Mouse (Mus musculus) cerebellum, adult 11-12 months (tissue): ENCODE measurements around the gene Fstl4.
A peak's percentile ranks its signal among the peaks of the same experiment; 100 is the strongest.

ENCODE experiments used
- DNase-seq: peaks from one replicate; pipeline ENCODE4 v3.0.0; 2022

The Fstl4 gene

DNA sequence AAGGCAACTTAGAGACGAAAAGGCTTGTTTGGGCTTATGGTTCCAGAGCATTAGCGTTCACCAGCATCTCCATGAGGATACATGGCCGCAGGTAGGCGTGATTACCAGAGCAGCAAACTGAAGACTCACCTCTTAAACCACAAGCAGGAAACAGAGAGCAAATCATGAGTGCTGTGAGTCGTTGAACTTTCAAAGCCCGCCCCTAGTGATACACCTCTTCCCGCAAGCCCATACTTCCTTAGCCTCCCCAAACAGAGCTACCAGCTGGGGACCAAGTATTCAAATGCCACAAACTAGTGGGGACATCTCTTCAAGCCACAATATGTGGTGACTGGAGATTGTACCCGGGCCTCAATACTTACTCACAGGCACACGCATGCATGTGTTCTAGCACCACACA, 332.4 kb downstream of the Fstl4 start:
- no peak for DNase-seq

DNA sequence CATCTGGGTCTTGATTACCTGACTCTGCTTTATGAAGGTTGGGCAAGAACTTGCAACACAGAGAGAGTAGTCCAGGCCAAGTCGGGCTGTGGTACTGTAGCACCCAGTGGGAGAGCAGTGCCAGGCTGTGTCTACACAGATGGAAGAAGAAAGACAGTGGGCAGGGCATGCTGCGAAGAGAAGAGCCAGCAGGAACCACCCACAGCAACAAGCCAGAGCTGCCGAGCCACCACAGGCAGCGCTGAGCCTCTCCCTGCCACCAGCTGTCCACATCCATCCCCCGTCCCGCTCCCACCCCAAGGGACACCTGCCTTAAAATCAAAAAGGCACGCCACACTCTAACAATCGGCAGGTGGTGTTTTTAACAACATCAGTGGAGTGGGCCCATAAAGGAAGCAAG, 332.9 kb downstream of the Fstl4 start:
- no peak for DNase-seq

DNA sequence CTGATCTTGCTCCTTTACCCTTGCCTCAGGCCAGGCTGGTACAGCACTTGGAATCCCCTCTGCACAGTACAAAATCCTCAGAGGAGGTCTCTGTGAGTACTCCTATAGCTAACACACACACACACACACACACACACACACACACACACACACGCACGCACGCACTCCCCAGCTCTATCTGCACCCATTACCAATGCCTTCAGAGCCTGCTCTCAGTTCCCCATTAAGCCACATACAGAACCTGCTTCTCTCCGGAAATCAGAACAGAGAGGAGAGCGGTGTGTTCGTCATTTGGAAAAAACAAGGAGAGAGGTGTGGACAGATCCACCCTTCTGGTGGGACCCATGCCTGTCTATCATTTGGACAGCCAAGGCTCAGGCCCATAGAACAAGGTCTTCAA, 333.4 kb downstream of the Fstl4 start:
- DNase-seq = no peak

DNA sequence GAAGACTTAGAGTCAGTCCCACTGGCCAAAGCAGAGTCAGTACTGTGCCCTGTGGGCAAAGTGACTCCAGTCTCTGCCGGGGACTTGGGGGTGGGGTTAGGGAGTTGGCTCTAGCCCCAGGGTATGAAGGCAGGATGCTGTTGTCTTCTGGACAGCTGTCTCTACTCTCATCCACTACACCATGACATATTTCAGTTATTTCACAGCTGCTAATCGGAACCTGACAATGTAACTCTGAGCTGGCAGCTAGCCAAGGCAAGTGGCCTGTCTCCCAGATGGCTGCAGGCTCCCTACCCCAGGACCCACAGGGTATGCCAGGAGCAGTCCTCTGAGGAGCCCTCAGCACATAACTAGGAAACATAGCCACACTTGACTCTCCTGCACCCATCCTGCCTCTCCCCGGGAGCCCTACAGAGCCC, 334.4 kb downstream of the Fstl4 start:
- DNase-seq = peak; percentile 38

DNA sequence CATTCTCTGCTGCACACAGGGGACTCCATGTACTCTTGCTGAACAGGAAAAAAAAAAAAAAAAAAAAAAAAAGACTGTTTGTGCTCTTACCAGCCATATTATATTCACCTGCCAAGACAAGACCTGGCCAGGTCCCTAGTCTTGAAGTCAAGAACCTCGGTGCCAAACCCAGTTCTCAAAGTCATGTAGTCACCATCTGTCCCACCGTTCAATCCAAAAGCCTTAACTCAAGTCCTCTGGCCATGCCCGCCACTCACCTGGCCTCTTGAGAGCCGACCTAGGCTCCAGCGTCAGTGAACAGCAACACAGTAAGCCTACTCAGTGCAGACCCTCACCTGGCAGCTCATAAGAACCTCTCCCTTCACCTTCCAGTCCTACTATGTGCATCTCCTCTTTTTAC, 334.9 kb downstream of the Fstl4 start:
- DNase-seq = peak; percentile 27

DNA sequence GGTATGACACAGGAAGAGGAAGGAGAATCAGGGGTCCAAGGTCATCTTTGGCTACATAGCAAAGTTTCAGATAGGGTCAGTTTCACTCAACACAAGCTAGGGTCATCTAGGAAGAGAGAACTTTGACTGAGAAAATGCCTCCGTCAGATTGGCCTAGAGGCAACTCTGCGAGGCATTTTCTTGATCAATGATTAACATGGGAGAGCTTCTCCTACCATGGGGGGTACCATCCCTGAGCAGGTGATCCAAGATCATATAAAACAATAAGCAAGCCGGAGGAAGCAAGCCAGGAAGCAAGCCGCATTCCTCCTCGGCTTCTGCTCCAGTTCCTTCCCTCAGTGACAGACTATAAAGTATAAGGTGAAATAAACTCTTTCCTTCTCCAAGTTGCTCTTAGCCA, 337.3 kb downstream of the Fstl4 start:
- no peak for DNase-seq

DNA sequence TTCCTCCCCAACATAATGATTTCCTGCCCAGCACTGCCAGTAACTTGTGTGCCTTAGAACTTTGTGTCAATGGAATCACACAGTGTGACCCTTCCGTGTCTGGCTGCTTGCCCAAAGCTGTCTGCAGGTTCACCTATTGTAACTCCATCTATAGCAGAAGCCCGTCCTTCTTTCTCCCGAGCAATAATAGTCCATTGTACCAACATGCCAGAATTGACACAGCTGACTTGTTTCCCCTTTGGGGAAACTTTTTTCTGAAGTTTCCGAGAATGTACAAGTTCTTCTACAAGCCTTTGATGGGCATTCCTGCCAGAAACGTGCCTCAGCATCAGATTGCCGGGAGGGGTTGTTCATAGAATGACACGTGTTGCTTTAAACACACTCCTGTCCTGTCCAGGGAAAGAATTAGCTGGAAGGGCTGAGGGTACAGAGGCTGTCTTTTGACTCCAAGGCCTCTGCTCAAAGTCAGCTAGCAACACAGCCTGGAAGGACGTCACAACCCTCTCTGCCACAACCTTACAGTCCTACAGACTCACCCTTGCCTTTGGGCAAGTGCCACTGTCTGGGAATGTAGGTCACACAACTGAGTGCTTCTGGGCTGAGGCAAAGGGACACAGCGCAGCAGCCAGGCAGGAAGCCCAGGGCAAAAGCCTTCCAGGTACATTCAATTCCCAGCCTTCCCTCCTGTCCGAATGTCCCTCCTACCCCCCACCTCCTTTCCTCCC, 339.3 kb downstream of the Fstl4 start:
- DNase-seq = no peak

DNA sequence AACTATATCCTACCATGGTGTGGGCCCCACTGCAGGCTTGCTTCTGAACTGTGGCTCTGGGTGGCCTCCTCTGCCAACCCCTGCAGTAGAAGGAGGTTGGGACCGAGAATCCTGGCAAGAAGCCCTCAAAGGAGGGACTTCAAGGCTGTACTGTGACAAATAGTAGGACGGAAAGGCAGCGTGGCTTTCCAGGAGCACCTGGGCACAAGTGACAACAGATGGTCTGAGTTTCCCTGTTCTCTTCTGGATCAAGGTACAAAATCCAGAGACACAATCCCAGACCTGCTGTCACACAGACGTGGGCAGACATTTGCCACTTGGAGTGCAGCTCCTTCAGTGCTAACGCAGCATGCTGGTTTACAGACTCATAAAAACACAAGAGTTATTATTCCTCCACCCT, 343.3 kb downstream of the Fstl4 start:
- peak; percentile 71 for DNase-seq

DNA sequence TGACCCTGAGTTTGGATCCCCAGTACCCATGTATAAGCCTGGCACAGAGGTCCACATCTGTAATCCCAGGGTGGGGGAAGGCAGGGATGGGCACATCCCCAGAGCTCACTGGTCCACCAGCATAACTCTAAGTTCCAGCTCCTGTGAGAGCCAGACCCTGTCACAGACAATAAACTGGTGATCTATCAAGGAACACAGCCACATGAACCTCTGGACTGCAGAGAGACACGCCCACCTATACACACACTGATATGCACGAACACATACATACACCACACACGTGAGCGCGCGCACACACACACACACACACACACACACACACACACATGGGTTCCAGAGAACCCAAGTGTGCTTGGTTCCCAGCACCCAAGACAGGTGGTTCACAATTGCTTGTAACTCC, 344.4 kb downstream of the Fstl4 start:
- no peak for DNase-seq

DNA sequence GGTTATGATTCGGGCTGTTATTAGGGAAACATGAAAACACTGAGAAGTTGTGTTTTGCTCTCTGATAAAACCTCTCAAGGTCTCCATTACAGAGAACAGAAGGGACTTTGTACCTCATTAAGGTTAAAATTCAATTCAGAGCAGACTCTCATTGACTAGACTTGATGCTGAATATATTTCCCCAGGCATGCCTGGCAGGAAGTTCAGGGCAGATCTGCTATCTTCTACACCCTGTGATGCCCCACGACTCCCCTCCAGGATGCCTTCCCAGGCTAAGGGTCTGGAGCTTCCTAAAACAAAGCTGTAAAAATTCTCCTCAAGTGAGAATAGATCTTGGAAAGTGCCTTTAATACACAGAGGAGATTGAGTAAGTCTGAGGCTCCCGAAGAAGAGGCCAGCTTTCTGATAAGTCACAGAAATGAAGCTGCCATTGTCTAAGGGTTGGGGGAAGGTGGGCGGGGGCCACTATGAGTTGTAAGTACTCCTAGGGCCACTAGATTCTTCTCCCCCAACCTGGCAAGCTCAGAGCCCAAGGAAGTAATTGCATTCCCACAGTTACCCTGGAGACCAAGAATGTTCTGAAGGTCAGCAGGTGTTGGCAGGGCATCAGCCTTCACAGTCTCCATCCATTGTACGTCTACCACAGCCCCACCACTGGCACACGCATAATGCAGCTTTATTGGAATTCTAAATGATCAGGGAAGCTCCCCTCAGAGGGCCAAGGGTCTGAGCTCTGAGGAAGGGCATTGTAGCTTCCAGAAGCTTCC, 345.4 kb downstream of the Fstl4 start:
- DNase-seq = no peak

DNA sequence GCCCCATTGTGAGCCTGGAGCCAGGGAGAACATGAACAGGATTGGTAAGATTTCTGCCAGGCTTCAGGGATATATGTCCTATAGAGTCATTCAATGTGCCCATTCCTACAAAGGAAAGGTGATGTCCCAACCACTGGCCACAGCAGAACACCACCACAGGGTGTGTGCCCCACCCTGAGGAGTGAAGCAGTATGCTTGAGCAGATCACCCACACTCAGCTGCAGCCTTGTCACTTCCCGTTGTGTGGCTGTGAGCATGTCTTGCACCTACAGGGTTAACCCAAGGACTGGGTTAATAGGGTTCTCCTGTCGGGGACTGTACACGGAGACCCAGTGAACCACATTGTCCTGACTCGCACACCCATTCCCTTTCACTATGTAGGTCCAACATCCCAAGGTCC, 351.3 kb downstream of the Fstl4 start:
- no peak for DNase-seq

DNA sequence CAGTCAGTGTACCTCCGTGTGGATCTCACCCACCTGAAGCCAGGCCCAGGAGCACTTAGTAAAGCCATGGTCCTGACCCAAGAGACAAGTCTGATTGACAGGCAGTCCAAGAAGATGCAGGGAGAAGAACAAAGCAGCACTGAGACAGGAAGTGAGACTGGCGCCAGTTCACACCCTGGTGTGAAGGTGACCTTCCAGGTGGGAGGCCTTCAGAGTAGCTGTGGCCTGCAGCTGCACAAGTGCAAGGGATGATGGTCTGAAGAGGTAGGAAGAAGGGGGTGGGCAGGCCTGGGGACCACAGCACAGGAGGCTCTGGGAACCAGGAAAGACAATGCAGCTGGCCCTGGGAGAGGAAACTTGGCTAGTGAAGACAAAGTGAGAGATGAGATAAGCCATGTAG, 351.9 kb downstream of the Fstl4 start:
- no peak for DNase-seq

DNA sequence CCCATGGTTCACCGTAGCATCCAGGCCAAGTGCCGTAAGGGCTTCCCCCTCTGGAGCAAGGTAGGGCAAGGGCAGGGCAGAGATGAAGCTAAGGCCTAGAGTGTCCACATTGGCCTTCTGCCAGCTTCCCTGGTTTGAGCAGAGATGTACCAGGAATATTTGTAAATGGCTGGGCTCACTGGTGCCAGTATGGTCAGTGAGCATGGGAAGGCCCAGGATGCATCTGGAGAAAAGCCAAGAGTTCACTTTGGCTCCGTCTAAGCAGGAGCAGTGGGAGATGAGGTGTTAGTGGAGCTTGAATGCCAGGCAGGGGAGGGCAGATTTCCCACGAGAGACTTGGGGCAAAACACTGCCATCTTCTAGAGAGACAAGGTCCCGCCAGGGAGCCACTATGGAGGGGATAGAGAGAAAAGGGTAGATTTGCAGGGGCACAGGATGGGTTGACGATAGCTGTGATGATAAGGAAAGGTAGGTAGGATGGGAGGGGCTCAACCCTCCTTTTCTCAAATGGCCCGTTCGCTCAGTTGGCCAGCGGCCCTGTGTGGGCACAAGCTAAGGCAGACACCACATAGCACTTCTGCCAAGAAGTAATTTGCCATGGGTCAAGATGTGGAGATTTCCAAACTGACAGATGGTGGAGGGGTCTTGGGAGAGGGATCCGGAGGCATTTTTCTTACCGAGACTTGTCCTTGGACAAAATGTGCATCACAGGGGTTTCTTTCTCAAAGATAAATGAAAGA, 354.0 kb downstream of the Fstl4 start:
- peak; percentile 60 for DNase-seq

DNA sequence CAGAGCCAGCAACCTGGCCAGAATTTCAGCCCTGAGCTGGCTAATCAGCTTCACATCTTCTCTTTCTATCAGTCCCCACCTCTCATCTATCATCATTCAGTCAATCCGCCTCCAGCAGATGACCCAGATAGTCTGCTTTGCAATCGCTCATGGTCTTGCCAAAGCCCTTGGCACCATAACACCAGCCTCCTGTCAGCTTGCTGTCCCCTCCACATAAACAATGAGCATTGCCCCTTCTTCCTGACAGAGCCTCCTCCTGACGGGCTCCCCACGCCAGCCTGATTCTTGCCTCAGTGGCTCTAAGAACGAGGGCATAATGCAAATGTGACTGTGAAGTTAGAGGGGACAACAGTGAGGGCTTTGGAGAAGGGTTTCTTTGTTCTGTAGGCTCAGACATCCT, 355.5 kb downstream of the Fstl4 start:
- DNase-seq = no peak

DNA sequence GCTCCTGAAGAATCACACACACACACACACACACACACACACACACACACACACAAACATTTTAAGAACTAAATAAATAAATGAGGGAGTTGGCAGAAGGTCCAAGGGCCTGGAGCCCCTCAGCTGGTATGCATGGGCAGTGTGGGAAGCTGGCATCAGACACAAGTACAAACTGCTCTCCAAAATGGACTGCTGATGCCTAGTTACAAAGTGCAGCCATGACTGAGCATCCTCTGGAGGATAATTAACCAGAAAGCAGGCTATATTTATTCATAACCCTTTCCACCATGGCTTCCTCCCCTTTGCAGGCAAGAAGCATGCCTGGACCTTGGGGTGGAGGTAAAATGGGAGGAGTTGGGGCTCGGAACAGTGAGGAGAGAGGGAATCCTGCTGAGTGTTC, 356.8 kb downstream of the Fstl4 start:
- DNase-seq = no peak

DNA sequence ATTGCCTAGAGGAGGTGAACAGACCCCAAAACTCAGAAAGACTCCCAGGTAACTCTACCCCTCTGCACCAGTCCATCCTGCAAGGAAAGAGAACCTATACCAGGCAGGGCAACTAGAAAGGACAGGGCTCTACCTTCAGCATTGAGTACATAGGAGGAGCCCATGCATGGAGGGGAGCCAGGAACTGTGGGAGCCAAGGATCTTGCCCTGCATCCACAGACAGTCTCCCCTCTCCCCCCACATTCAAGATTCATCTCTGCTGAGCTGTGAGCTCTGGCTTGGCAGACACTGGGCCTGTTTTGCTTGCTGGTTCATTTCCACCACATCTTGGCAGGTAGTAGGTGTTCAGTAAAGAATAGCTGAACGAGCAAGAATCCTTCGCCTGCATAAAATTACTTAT, 360.4 kb downstream of the Fstl4 start:
- no peak for DNase-seq

DNA sequence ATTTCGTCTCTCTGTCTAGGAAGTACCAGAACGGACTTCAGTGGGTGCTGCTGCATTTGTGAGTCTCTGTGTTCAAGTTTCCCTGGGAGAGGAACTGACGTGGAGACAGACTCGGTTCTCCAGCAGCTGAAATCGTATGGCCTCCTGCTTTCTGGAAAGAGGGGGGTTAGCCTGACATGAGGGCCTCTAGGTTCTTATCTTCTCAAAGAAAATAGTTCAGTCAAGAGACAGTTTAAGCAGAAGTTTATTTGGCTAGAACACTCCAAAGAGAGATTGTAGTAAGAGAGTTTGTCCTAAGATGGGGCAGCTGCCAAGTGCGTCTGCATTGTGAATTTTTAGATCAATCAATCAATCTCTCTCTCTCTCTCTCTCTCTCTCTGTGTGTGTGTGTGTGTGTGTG, 362.2 kb downstream of the Fstl4 start:
- DNase-seq = no peak

DNA sequence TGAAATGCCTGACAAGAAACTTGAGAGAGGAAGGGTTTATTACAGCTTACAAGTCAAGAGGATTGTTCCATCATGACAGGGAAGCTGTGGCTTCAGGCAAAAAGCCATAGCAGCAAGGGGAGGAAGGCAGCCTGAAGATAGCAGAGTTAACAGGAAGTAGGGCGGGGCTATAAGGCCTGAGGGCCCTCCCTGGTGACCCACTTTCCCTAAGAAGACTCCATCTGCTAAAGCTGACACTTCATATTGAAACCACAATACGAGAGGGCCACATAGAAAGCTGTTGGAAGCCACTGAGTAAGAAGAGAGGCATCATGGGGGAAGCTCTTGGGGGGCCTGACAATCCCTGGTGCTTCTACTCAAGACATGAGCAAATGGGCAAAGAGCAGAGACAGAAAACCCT, 364.2 kb downstream of the Fstl4 start:
- no peak for DNase-seq

DNA sequence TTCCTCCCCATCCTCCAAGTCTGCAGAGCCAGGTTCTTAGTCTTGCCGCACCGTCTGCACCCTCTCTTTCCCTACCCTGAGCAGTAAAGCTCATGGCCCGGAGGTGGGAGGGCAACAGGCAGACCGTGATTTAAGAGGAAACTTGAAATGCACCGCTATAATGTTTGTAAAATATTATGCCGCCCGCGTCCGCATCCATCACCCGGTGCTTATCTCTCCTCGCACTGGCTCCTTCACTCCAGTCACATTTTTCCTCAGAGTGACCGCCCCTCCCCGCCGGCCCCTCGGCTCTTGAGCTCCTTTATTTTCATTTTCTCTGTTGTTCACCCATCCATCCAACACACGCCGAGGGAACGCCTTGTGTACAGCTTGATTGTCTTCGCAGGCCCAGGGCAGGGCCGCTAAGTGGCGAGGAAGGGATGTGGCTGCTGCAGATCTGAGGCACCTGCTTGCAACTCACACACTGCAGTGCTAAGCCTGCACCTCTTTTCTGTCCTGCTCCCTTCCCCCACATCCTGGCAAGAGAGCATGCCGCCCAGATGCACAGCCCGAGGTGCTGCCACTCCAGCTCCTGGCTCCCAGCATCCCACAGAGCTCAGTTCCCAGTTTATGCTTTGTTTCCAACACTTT, 368.1 kb downstream of the Fstl4 start:
- DNase-seq = no peak

DNA sequence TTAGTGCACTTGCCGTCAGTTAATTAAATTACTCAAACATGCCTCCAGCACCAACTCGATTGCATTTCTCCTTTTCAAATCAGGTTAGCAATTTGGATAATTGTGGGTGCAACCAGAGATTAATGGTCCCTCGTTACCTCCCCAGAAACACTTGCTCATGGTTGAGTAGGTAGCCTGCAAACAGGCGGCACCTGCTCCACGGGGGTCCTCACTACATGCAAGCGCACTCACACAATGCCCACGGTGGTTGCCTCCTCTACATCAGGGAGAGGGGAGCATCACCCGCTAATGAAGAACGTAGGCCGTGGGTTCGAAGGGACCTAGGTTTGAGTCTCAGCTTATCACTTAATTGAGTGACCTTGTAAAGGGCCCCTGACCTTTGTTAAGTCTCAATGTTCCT, 371.9 kb downstream of the Fstl4 start:
- DNase-seq = no peak

DNA sequence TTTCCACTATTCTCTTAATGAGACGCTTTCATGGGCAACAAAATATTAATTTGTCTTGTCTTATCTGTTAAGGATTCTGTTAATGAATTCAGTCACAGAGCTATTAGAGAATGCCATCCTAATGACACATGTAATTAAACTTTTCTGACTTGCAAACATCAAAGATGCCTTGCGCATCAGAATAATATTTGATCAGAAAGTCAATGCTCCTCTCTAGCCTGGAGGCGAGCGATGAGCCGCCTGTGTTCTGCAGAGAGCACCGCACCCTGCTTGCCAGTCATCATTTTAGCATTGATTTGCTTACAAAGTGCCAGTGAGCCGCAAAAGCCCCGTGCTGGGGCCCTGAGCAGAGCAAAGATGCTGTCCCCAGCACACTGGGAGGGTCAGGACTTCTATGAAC, 372.9 kb downstream of the Fstl4 start:
- no peak for DNase-seq

DNA sequence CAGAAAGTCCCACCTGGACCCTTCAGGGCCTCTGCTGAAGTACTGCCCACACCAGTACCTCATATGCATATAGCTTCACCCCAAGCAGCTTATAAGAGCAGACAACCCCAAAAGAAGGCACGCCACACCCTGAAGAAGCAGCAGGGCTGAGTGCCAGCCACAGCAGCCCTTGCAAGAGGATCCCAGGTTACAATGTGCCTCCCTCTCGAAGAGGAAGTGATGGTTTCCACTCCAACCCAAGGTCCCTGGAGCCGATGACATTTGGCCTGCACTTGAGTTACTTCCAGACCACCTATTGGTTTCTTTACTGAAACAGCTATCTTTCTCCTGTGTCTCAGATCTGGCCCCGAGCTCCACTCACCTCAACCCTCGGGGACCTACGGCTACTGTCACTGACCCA, 373.8 kb downstream of the Fstl4 start:
- DNase-seq = no peak

DNA sequence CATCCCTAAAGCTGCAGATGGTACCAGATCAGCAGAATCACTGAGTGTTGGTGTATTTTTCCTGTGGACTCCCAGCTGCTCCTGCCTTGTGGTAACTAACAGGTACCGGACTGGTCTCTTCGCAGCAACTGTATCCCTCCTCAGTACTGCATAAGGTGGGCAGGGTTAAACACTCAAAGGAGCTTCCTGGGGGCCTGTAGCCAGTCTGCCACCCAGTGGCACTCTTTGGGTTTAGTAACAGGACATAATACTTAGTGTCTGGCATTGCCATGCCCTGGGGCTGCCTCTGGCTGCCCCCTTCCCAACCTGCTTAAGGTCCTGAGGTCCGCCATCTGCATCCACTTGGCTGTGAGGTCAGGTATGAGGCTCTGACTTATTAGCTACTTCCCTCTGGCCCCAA, 375.2 kb downstream of the Fstl4 start:
- no peak for DNase-seq

DNA sequence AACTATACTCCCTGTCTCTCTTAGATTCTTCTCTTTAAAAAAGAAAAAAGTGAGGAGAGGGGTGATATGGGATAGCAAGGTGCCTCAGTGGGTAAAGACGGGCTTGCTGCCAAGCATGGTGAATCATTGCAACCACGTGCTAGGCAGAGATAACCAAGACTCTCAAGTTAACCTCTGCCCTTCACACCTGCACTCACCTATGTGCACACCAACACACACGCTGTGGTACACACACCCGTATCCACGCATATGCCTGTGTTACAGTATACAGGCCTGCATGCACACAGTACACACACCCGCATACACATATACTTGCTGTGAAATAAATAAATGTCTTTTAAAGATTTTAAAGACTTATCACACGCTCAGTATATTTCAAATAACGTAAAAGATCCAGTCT, 375.8 kb downstream of the Fstl4 start:
- DNase-seq = no peak
